Mouse (Mus musculus) testis, adult 2 months (tissue): ENCODE results near the gene Pelp1.
A peak's percentile ranks its signal among the peaks of the same experiment; 100 is the strongest.

Experiments used
- CTCF ChIP-seq: fragments of 200-500 bp; IDR thresholded peaks from 2 replicates; pipeline ENCODE4 v1.5.1; 2012; ENCODE audit warnings: low read depth, mild to moderate bottlenecking, inconsistent platforms, low read length, moderate library complexity; ENCODE audit not compliant: control insufficient read depth, insufficient read depth, insufficient replicate concordance
- POLR2A ChIP-seq: fragments of 200-500 bp; IDR thresholded peaks from 2 replicates; pipeline ENCODE4 v1.6.1; 2012; ENCODE audit warnings: low read depth, mild to moderate bottlenecking, inconsistent platforms, low read length, moderate library complexity; ENCODE audit not compliant: control insufficient read depth

GRCm38 (mm10) chr11:70413961-70414360 lies 4.1 kb upstream of the Pelp1 start:
- TF ChIP-seq POLR2A (no peak), CTCF (peak; percentile 33; the same call in 1 of the 2 replicates)
